Mouse (Mus musculus) spleen, adult 2 months (tissue): ENCODE data around the gene Tmc8.
"Not testable (repeated sequence)": the region's sequence is repeated elsewhere in the genome, so short reads cannot be mapped to it uniquely, and the experiment has no call there.

Experiments used
- CTCF ChIP-seq: fragments of 200-500 bp; IDR thresholded peaks from 2 replicates; pipeline ENCODE4 v1.5.1; 2011; ENCODE audit warnings: mild to moderate bottlenecking, inconsistent platforms; ENCODE audit not compliant: insufficient read depth, insufficient read length, insufficient replicate concordance; ENCODE audit errors: extremely low read depth
- POLR2A ChIP-seq: fragments of 200-500 bp; IDR thresholded peaks from 2 replicates; pipeline ENCODE4 v1.6.1; 2011; ENCODE audit warnings: low read depth, low read length, inconsistent platforms

DNA sequence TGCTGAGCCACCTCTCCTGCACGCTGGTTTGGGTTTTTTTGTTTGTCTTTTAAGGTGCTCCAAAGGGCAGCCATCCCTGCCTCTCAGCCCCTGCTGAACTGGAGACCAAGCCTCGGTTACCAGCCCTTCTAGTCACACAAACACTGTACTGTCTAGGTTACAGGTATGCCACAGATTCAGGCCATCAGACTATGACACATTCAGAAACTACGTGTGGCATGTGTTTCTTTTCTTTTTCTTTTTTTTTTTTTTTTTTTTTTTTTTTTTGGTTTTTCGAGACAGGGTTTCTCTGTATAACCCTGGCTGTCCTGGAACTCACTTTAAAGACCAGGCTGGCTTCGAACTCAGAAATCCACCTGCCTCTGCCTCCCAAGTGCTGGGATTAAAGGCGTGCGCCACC, 6.6 kb downstream of the Tmc8 start:
- TF ChIP-seq POLR2A, CTCF: not testable (repeated sequence)
